In the genomic region with DNA sequence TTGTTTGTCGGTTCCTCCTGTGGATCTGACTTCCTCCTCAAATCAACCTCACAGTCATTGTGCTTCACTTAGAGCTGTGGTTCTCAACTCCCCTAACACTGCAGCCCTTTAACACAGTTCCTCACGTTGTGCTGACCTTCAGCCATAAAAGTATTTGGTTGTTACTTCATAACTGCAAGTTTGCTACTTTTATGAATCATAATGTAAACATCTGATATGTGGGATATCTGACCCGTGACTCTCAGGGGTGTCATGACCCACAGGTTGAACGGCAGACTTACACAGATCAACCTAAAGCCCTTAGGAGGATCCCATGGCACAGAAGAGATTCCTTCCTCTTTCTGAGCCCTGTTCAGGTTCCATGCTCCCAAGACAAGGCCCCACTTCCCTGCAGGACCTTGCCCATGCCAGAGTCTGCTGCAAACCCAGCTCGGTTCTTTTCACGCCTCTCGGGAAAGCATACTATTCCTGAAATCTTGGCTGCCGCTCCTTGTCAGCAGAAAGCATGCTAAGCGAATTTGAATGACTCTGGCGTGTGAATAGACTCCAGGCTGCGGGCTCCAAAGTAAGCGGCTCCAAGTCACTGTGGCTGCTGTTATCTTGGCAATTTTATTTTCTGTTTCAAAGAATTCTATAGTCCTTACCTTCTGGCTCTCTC, we compare ENCODE assay signal across 12 mouse cellular contexts.
A peak's percentile ranks its signal among the peaks of the same experiment; 100 is the strongest.
DNase-seq lines count a peak whose midpoint lies in the region; ATAC-seq and TF ChIP-seq lines count a peak whose summit lies in the region.
"Had no signal": no experiment of that assay in that cellular context is flagged by ENCODE, and none has a peak within 500 bp of the region (broad histone marks: within the 10 kb centered on the region; RNA-seq: fewer than 3 reads in every experiment).

No protein-coding gene starts in this region.

- WGBS in limb, embryonic 14.5 days, result 43% methylated on average over 12 of the region's 12 CpGs
- 62% methylated on average over 12 of the region's 12 CpGs for WGBS in limb, embryonic 10.5 days

- H3K4me2 ChIP-seq in limb, embryonic 14.5 days (replicated peaks; ENCODE audit: low read depth, low read length, severe bottlenecking), result no peak overlapping the region
- H3K4me2 ChIP-seq: liver, embryonic 11.5 days had no signal

- H3K27me3 ChIP-seq in limb, embryonic 14.5 days (ENCODE audit: control insufficient read depth, insufficient read depth, low read length), result no peaks in the 10 kb centered on the region
- no peaks in the 10 kb centered on the region for H3K27me3 ChIP-seq in limb, embryonic 10.5 days (ENCODE audit: low read depth, poor library complexity, severe bottlenecking)

- H3K9ac ChIP-seq in limb, embryonic 14.5 days (ENCODE audit: low read depth, low read length, severe bottlenecking), result no peak overlapping the region

- no peaks in the 10 kb centered on the region for H3K9me3 ChIP-seq in limb, embryonic 14.5 days (ENCODE audit: control insufficient read depth, low read length)
- H3K9me3 ChIP-seq in limb, embryonic 10.5 days (replicated peaks), result no peaks in the 10 kb centered on the region
- H3K9me3 ChIP-seq: heart, embryonic 10.5 days had no signal

- no peak overlapping the region for H3K4me3 ChIP-seq in limb, embryonic 14.5 days (replicated peaks; ENCODE audit: low read length)
- H3K4me3 ChIP-seq in limb, embryonic 10.5 days, result no peak overlapping the region
- H3K4me3 ChIP-seq: heart, embryonic 10.5 days had no signal

- H3K36me3 ChIP-seq in limb, embryonic 14.5 days (ENCODE audit: control insufficient read depth, insufficient read depth, low read length), result no peaks in the 10 kb centered on the region
- H3K36me3 ChIP-seq in limb, embryonic 10.5 days, result no peaks in the 10 kb centered on the region
- H3K36me3 ChIP-seq: G1E; heart, embryonic 10.5 days had no signal

- no peak for TF ChIP-seq POLR2A in limb, embryonic 14.5 days (IDR thresholded peaks at IDR 0.05; ENCODE audit: borderline replicate concordance, extremely low read depth, insufficient read depth, insufficient read length)

- ATAC-seq in limb, embryonic 14.5 days (ENCODE audit: low FRiP score, low read depth), result no peak

- no peak overlapping the region for H3K27ac ChIP-seq in limb, embryonic 14.5 days (replicated peaks; ENCODE audit: low read depth, low read length)
- no peak overlapping the region for H3K27ac ChIP-seq in limb, embryonic 10.5 days
- H3K27ac ChIP-seq: heart, embryonic 10.5 days had no signal

- no peaks in the 10 kb centered on the region for H3K4me1 ChIP-seq in limb, embryonic 14.5 days (ENCODE audit: control insufficient read depth, insufficient read depth, low read length)
- no peaks in the 10 kb centered on the region for H3K4me1 ChIP-seq in limb, embryonic 10.5 days
- H3K4me1 ChIP-seq: heart, embryonic 10.5 days had no signal

- DNase-seq in limb, embryonic 14.5 days (ENCODE audit: low spot score), result peak; percentile 9
- DNase-seq in limb, embryonic 10.5 days (ENCODE audit: low spot score), result no peak
- DNase-seq in brain, embryonic 18.5 days (ENCODE audit: low read depth, low spot score), result peak; percentile 66
- DNase-seq in layer of hippocampus, adult 9-11 months, result peak; percentile 37
- peak; percentile 81 to 88 for DNase-seq in right cerebral cortex, postnatal 10 days (ENCODE audit: low spot score in 2 of 2)
- DNase-seq in gastrocnemius, postnatal 4 days (ENCODE audit: low spot score in 2 of 2), result no peak
- DNase-seq in lung, postnatal 36 days, result no peak
- DNase-seq in kidney, postnatal 36 days, result no peak
- DNase-seq: kidney, adult 18-20 months had no signal

Comparison
In these comparisons a context has a peak if more than half of its experiments do, and no peak if none do; other contexts are left out.
1. DNase-seq: peak in limb, embryonic 14.5 days (single experiment), brain, embryonic 18.5 days (single experiment), layer of hippocampus, adult 9-11 months (single experiment) and right cerebral cortex, postnatal 10 days (2 of 2); none in limb, embryonic 10.5 days (single experiment), gastrocnemius, postnatal 4 days (0 of 2), lung, postnatal 36 days (single experiment) and kidney, postnatal 36 days (0 of 2).